Mouse (Mus musculus) adrenal gland, adult (tissue): ENCODE data around the gene Cftr.
A peak's percentile ranks its signal among the peaks of the same experiment; 100 is the strongest.

Experiments
- DNase-seq, 2 experiments: peaks; one replicate each; pipeline ENCODE4 v3.0.0; 2022 to 2023; ENCODE audit warnings: low spot score in 1 of 2; ENCODE audit not compliant: inconsistent age in 2 of 2

Cftr gene

DNA sequence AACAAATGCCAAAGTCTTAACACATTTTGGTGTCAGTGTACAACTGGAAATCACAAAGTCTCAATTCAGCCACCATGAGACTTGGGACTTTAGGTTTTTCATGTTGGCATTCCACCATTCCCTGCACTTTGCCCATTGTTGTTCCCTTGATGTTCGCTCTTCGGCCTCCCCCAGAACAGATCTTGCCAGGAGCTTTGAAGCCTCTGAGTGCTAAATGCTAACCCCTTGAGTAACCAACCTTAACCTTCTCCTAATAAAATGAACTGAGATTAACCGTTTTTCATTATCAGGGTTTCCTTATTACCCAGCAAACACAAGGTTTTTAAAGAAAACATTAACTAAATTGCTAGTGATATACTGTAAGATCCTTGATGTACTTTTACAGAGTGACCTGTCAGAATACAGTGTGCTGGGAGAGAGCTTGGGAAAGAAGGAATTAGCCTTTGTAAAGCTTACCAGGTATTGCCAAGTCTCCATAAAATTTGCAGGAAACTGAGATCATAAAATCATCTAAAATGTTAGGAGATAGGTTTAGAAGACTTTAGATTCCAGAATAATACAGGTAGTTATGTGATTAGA is 144.0 kb downstream of the Cftr start:
- no peak for DNase-seq

- no peak for DNase-seq
Observed at GRCm38 (mm10) chr6:18322950-18323349, 152.5 kb downstream of the Cftr start.

DNA sequence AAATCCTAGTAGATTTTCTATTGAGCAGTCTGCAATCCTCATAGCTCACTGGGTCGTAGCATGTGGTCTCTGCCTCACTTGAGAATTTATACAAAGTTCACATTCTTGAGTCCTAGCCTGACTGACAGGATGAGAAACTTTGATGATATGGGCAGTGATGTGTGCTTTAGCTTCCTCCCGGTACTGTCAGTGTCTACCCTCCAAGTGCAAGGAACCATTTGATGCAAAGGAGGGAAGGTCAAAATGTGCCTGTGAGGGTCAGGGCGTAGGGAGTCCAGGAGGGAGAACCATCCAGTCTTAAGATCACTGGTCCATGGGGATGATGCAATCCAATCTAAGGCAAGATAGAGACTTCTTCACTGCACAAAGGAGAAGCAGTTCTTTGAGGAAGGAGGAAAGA is 164.9 kb downstream of the Cftr start:
- no peak for DNase-seq

GRCm38 (mm10) chr6:18338307-18338706 is 167.8 kb downstream of the Cftr start:
- no peak for DNase-seq

GRCm38 (mm10) chr6:18344272-18344671 is 173.8 kb downstream of the Cftr start:
- no peak for DNase-seq

DNA sequence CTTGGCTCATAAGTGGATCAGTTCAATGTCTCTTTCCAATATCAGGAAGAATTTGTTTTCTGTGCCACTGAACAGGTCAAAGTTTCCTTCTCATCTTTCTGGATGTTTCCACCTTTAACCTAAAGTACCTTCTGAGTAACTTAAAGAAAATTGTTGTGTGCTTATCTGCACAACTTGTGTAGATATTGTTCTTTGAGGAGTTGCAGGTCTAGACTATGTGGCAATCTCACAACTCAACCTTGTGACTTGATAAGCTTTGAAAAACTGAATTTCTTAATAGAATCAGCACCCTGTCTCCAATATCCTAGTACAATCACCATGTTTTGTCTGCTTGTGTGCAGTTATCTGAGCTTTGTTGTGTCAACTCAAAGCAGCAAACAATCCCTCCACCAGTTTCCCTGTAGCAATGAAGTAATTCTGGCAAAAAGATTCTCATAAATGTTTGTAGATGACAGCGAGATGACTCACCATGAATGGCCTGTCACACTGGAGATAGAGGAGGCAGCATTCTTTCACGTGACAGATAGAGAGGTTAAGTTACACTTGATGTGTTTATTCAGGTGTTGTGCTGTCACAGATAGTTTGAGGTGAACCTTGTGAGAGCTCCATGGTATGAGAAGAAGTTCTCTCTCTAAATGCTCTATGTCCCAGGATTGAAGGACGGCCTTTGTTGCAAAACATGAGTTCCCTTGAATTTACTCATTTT is 178.8 kb downstream of the Cftr start:
- peak in 1 of 2 experiments; percentile 75 for DNase-seq

- DNase-seq: no peak
Observed at GRCm38 (mm10) chr6:18360154-18360553, 189.7 kb downstream of the Cftr start.

GRCm38 (mm10) chr6:18360955-18361354 is 190.5 kb downstream of the Cftr start:
- DNase-seq: no peak

GRCm38 (mm10) chr6:18362232-18362631 is 191.7 kb downstream of the Cftr start:
- DNase-seq: no peak

- DNase-seq: no peak
Observed at GRCm38 (mm10) chr6:18369054-18369453, 198.6 kb downstream of the Cftr start.

GRCm38 (mm10) chr6:18369723-18370122 is 199.2 kb downstream of the Cftr start:
- no peak for DNase-seq
